Mouse (Mus musculus) heart, embryonic 13.5 days (tissue): ENCODE results near the gene Pde6b. TPM values are rescaled to one million over a fixed set of nuclear protein-coding genes. Genes with fewer than 3 reads are reported as not detected.

Experiments
- ATAC-seq: fragments of 200-750 bp; cut with Nextera tagmentation; 2 replicates; pipeline ENCODE4 v1.8.0; 2017; ENCODE audit warnings: moderate TSS enrichment; ENCODE audit not compliant: insufficient number of reproducible peaks, low FRiP score, low TSS enrichment; ENCODE audit errors: extremely low read depth
- H3K27ac ChIP-seq: fragments of 300-500 bp; sonication (generic); replicated peaks from 2 replicates; pipeline ENCODE4 v1.5.1; 2015; ENCODE audit warnings: moderate library complexity, mild to moderate bottlenecking, inconsistent platforms
- H3K27me3 ChIP-seq: fragments of 300-500 bp; sonication (generic); replicated peaks from 2 replicates; pipeline ENCODE4 v1.6.1; 2015; ENCODE audit warnings: mild to moderate bottlenecking, inconsistent platforms
- H3K36me3 ChIP-seq: fragments of 300-500 bp; sonication (generic); 2 replicates; pipeline ENCODE4 v1.6.1; 2015; ENCODE audit warnings: mild to moderate bottlenecking, inconsistent platforms
- H3K4me1 ChIP-seq: fragments of 300-500 bp; sonication (generic); 2 replicates; pipeline ENCODE4 v1.6.1; 2015; ENCODE audit warnings: inconsistent platforms
- H3K4me2 ChIP-seq: fragments of 300-500 bp; sonication (generic); 2 replicates; pipeline ENCODE4 v1.6.1; 2015; ENCODE audit warnings: inconsistent platforms, mild to moderate bottlenecking, moderate library complexity
- H3K4me3 ChIP-seq: fragments of 300-500 bp; sonication (generic); 2 replicates; pipeline ENCODE4 v1.5.1; 2015; ENCODE audit warnings: moderate library complexity, mild to moderate bottlenecking, inconsistent platforms
- H3K9ac ChIP-seq: fragments of 300-500 bp; sonication (generic); 2 replicates; pipeline ENCODE4 v1.6.1; 2015; ENCODE audit warnings: inconsistent platforms, mild to moderate bottlenecking, moderate library complexity
- H3K9me3 ChIP-seq: fragments of 300-500 bp; sonication (generic); 2 replicates; pipeline ENCODE4 v1.6.1; 2016; ENCODE audit warnings: inconsistent platforms
- WGBS: fragments of 180-500 bp; shearing (Covaris S2); methylation state at CpG from one replicate; pipeline ENCODE4 v1.1.7; 2015; ENCODE audit warnings: mixed read lengths; 5-methylcytosine and 5-hydroxymethylcytosine counted together
- polyA plus RNA-seq: library from polyadenylated mRNA; unstranded; fragments of >200 nt; fragmentation: Nextera tagmentation; extraction: Ambion mirVana; gene quantifications from 2 replicates; pipeline ENCODE4 v1.2.1, GENCODE M21; 2015

Gene Pde6b
- polyA plus RNA-seq, 1 experiment from 2014 or later, result 0.23 TPM

- Histone ChIP-seq H3K36me3 (peaks cover under 1% of the 10 kb centered on the region), H3K4me2 (peak overlapping the region; percentile 25), H3K27me3 (no peaks in the 10 kb centered on the region), H3K4me3 (no peak overlapping the region), H3K9me3 (no peaks in the 10 kb centered on the region), H3K9ac (no peak overlapping the region), H3K4me1 (peaks cover 62% of the 10 kb centered on the region), H3K27ac (no peak overlapping the region)
- no peak for ATAC-seq
- WGBS, result 98% methylated on average over 1 of the region's 1 CpGs
Measured at GRCm38 (mm10) chr5:108466647-108467046, 78.5 kb downstream of the Pde6b start.

- no peak for ATAC-seq
- Histone ChIP-seq H3K4me1 (peaks cover 34% of the 10 kb centered on the region), H3K9ac (no peak overlapping the region), H3K27me3 (no peaks in the 10 kb centered on the region), H3K27ac (no peak overlapping the region), H3K4me3 (no peak overlapping the region), H3K9me3 (no peaks in the 10 kb centered on the region), H3K36me3 (peaks cover 30% of the 10 kb centered on the region), H3K4me2 (no peak overlapping the region)
- 78% methylated on average over 7 of the region's 7 CpGs for WGBS
Measured at GRCm38 (mm10) chr5:108469617-108470016, 81.4 kb downstream of the Pde6b start.

GRCm38 (mm10) chr5:108473737-108474136 lies 85.5 kb downstream of the Pde6b start:
- 87% methylated on average over 4 of the region's 4 CpGs for WGBS
- Histone ChIP-seq H3K9ac (no peak overlapping the region), H3K4me3 (no peak overlapping the region), H3K9me3 (no peaks in the 10 kb centered on the region), H3K4me2 (no peak overlapping the region), H3K27ac (no peak overlapping the region), H3K36me3 (peaks cover 72% of the 10 kb centered on the region), H3K4me1 (peaks cover 3% of the 10 kb centered on the region; the same call in 1 of the 2 replicates), H3K27me3 (no peaks in the 10 kb centered on the region)
- ATAC-seq, result no peak

- Histone ChIP-seq H3K9me3 (no peaks in the 10 kb centered on the region), H3K9ac (no peak overlapping the region), H3K4me3 (no peak overlapping the region), H3K4me2 (no peak overlapping the region), H3K4me1 (no peaks in the 10 kb centered on the region), H3K36me3 (peaks cover 81% of the 10 kb centered on the region), H3K27me3 (no peaks in the 10 kb centered on the region), H3K27ac (no peak overlapping the region)
- 92% methylated on average over 3 of the region's 3 CpGs for WGBS
- ATAC-seq, result no peak
Measured at GRCm38 (mm10) chr5:108475977-108476376, 87.8 kb downstream of the Pde6b start.

Other genes with a start within 250 kb of the Pde6b start
- gene Dr1, start 119.5 kb upstream of the Pde6b start, polyA plus RNA-seq, result 24.3 and 24.9 TPM in 2 replicates
- gene Pigg, start 75.8 kb upstream of the Pde6b start, polyA plus RNA-seq, result 5.0 and 5.1 TPM in 2 replicates
- gene Gm42517, start 20.5 kb upstream of the Pde6b start, polyA plus RNA-seq, result 0.10 TPM in 1 of 2 replicates, not detected in the other
- 723 and 856 TPM in 2 replicates for gene Atp5k, start 46.1 kb downstream of the Pde6b start, polyA plus RNA-seq
- gene Mfsd7a, start 60.5 kb downstream of the Pde6b start, polyA plus RNA-seq, result 0.19 and 0.40 TPM in 2 replicates
- gene Pcgf3, start 72.8 kb downstream of the Pde6b start, polyA plus RNA-seq, result 15.3 and 17.8 TPM in 2 replicates
- gene Cplx1, start 161.6 kb downstream of the Pde6b start, polyA plus RNA-seq, result 0.74 and 0.82 TPM in 2 replicates
- gene Gak, start 241.4 kb downstream of the Pde6b start, polyA plus RNA-seq, result 28.9 and 31.5 TPM in 2 replicates
- gene Tmem175, start 241.4 kb downstream of the Pde6b start, polyA plus RNA-seq, result 17.0 and 17.9 TPM in 2 replicates